Mouse (Mus musculus) hindbrain, embryonic 12.5 days (tissue): ENCODE measurements at regions not wholly inside any gene's neighbourhood (a gene's known extent, or its start where the extent isn't known, plus 50 kb on each side); places are given as distances from the start of the nearest gene placed in this dataset.
"Not testable (repeated sequence)": the region's sequence is repeated elsewhere in the genome, so short reads cannot be mapped to it uniquely, and the experiment has no call there.

Source experiments
- ATAC-seq: fragments of 200-750 bp; cut with Nextera tagmentation; 2 replicates; pipeline ENCODE4 v1.8.0; 2017; ENCODE audit warnings: moderate TSS enrichment; ENCODE audit not compliant: low FRiP score
- H3K27ac ChIP-seq: fragments of 300-500 bp; sonication (generic); 2 replicates; pipeline ENCODE4 v1.5.1; 2016; ENCODE audit warnings: mild to moderate bottlenecking
- H3K27me3 ChIP-seq: fragments of 300-500 bp; sonication (generic); 2 replicates; pipeline ENCODE4 v1.6.1; 2016; ENCODE audit warnings: mild to moderate bottlenecking
- H3K36me3 ChIP-seq: fragments of 300-500 bp; sonication (generic); 2 replicates; pipeline ENCODE4 v1.6.1; 2016; ENCODE audit warnings: mild to moderate bottlenecking
- H3K4me1 ChIP-seq: fragments of 300-500 bp; sonication (generic); 2 replicates; pipeline ENCODE4 v1.6.1; 2016
- H3K4me2 ChIP-seq: fragments of 300-500 bp; sonication (generic); replicated peaks from 2 replicates; pipeline ENCODE4 v1.6.1; 2016; ENCODE audit warnings: mild to moderate bottlenecking
- H3K4me3 ChIP-seq: fragments of 300-500 bp; sonication (generic); 2 replicates; pipeline ENCODE4 v1.5.1; 2016; ENCODE audit warnings: mild to moderate bottlenecking
- H3K9ac ChIP-seq: fragments of 300-500 bp; sonication (generic); 2 replicates; pipeline ENCODE4 v1.6.1; 2016; ENCODE audit warnings: mild to moderate bottlenecking, moderate library complexity
- H3K9me3 ChIP-seq: fragments of 300-500 bp; sonication (generic); replicated peaks from 2 replicates; pipeline ENCODE4 v1.6.1; 2016; ENCODE audit warnings: mild to moderate bottlenecking
- WGBS: fragments of 180-500 bp; shearing (Covaris S2); methylation state at CpG from one replicate; pipeline ENCODE4 v1.1.7; 2016; 5-methylcytosine and 5-hydroxymethylcytosine counted together

- H3K9ac ChIP-seq: no peak overlapping the region
- no peak for ATAC-seq
- no peaks in the 10 kb centered on the region for H3K9me3 ChIP-seq
- WGBS: 94% methylated on average over 1 of the region's 1 CpGs
- no peaks in the 10 kb centered on the region for H3K36me3 ChIP-seq
- H3K27me3 ChIP-seq: no peaks in the 10 kb centered on the region
- no peak overlapping the region for H3K4me2 ChIP-seq
- H3K27ac ChIP-seq: no peak overlapping the region
- peaks cover 2% of the 10 kb centered on the region; the same call in 1 of the 2 replicates for H3K4me1 ChIP-seq
- no peak overlapping the region for H3K4me3 ChIP-seq
These were observed 91.6 kb upstream of the Zfp706 start for GRCm38 (mm10) chr15:37099176-37099575.

- no peak overlapping the region for H3K4me3 ChIP-seq
- no peak for ATAC-seq
- no peak overlapping the region for H3K4me2 ChIP-seq
- H3K36me3 ChIP-seq: no peaks in the 10 kb centered on the region
- H3K27ac ChIP-seq: no peak overlapping the region
- H3K9me3 ChIP-seq: no peaks in the 10 kb centered on the region
- 92% methylated on average over 7 of the region's 7 CpGs for WGBS
- no peak overlapping the region for H3K9ac ChIP-seq
- H3K4me1 ChIP-seq: peaks cover 2% of the 10 kb centered on the region; the same call in 1 of the 2 replicates
- H3K27me3 ChIP-seq: no peaks in the 10 kb centered on the region
These were observed 89.9 kb upstream of the Zfp706 start for GRCm38 (mm10) chr15:37097426-37097825.

GRCm38 (mm10) chr15:37091171-37091570, 83.6 kb upstream of the Zfp706 start:
- ATAC-seq: not testable (repeated sequence)

DNA sequence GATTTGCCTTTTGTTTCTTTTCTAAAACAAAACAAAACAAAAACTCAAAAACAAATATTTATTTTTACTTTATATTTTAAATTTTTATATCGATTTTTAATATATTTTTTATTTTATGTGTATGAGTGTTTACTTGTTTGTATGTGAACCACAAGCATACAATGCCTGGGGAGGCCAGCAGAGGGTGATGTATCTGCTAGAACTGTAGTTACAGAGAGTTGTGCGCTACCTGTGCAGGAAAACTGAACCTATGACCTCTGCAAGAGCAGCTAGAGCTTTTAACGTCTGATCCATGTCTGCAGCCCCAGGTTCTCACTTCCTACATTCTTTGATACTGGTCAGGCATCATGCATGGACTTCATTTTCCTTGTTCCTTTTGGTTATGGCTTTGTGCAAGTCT, 76.2 kb upstream of the Zfp706 start:
- ATAC-seq: no peak

More at GRCm38 (mm10) chr15:37091171-37091570, 83.6 kb upstream of the Zfp706 start:
- H3K36me3 ChIP-seq, H3K27me3 ChIP-seq, H3K4me2 ChIP-seq, H3K4me1 ChIP-seq, H3K9me3 ChIP-seq, H3K27ac ChIP-seq, H3K9ac ChIP-seq, H3K4me3 ChIP-seq: not testable (repeated sequence)
- WGBS: 71% methylated on average over 5 of the region's 5 CpGs

DNA sequence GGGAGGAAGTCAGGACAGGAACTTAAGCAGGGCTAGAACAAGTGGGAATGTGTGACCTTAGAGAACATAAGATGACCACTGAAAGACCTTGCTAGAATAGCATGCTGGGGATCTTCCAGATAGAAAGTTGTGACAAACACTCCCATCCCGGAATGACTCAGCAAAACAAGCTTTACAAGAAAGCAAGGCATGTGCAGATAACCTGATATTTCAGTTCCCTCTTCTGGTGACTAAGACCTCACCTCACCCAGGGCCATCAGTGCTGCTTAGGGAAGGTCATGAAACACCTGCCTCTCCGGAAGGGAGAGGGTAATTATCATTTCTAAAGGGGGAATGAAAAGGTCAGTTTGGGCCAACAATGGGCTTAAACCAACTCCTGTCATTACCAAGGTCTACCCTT, 74.3 kb upstream of the Zfp706 start:
- no peak overlapping the region for H3K9ac ChIP-seq
- H3K4me3 ChIP-seq: no peak overlapping the region
- H3K27me3 ChIP-seq: no peaks in the 10 kb centered on the region
- H3K4me2 ChIP-seq: no peak overlapping the region
- no peaks in the 10 kb centered on the region for H3K36me3 ChIP-seq
- no peaks in the 10 kb centered on the region for H3K4me1 ChIP-seq
- ATAC-seq: no peak
- H3K27ac ChIP-seq: no peak overlapping the region
- no peaks in the 10 kb centered on the region for H3K9me3 ChIP-seq
- 70% methylated on average over 2 of the region's 2 CpGs for WGBS

More for the DNA sequence above, 76.2 kb upstream of the Zfp706 start:
- no peaks in the 10 kb centered on the region for H3K4me1 ChIP-seq
- H3K9me3 ChIP-seq: 0 out of 2 replicates have a peak, but pooled peaks cover 7% of the 10 kb centered on the region
- no peak overlapping the region for H3K4me3 ChIP-seq
- WGBS: 86% methylated on average over 3 of the region's 3 CpGs
- H3K4me2 ChIP-seq: no peak overlapping the region
- H3K9ac ChIP-seq: no peak overlapping the region
- H3K27me3 ChIP-seq: no peaks in the 10 kb centered on the region
- H3K27ac ChIP-seq: no peak overlapping the region
- no peaks in the 10 kb centered on the region for H3K36me3 ChIP-seq

GRCm38 (mm10) chr15:37080931-37081330, 73.4 kb upstream of the Zfp706 start:
- H3K9me3 ChIP-seq: no peaks in the 10 kb centered on the region
- H3K4me3 ChIP-seq: no peak overlapping the region
- H3K27ac ChIP-seq: no peak overlapping the region
- H3K27me3 ChIP-seq: no peaks in the 10 kb centered on the region
- H3K4me1 ChIP-seq: no peaks in the 10 kb centered on the region
- no peak overlapping the region for H3K4me2 ChIP-seq
- no peak overlapping the region for H3K9ac ChIP-seq
- H3K36me3 ChIP-seq: no peaks in the 10 kb centered on the region
- no peak for ATAC-seq
- 94% methylated on average over 2 of the region's 2 CpGs for WGBS

DNA sequence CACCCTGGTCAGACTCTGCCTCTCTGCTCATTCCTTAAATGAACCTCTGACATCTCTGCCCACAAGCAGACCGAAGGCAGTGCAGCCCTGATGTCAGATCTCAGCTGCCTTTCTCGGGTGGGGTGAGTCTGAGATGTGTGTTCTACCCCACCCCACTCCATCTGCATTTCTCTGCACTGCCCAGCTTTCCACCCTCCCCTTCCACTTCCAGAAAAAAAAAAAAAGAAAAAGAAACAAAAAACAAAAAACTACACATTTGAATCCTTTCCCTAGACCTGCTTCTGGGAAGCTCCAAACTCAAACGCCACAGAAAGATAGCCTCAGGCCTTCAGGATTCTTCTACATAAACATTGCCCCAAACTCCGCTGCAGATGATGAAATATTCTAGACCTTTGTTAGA, 72.8 kb upstream of the Zfp706 start:
- no peak for ATAC-seq
- H3K27me3 ChIP-seq: no peaks in the 10 kb centered on the region
- no peak overlapping the region for H3K9ac ChIP-seq
- no peaks in the 10 kb centered on the region for H3K9me3 ChIP-seq
- no peak overlapping the region for H3K4me2 ChIP-seq
- no peaks in the 10 kb centered on the region for H3K4me1 ChIP-seq
- 95% methylated on average over 4 of the region's 4 CpGs for WGBS
- H3K36me3 ChIP-seq: no peaks in the 10 kb centered on the region
- no peak overlapping the region for H3K4me3 ChIP-seq
- H3K27ac ChIP-seq: no peak overlapping the region

DNA sequence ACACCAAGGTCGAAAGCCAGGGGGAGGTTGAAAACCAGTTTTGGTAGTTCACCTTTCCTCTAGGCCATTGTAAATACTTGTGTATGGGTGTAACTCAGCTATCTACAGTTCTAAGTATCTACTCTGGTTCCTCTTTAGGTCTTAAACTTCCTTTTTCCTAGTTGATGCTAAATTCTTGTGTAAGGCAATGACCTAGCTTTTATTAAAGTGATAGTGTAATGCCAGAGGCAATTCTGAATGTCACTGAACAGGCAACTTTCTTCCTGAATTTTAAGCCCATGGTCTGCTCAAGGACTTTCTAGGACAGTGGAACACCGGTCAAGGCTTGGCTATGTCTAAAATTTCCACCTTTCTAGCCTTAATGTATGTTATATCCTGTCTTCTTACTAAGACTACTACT, 66.6 kb upstream of the Zfp706 start:
- not testable (repeated sequence) for H3K9ac ChIP-seq, H3K4me1 ChIP-seq, H3K36me3 ChIP-seq, H3K4me3 ChIP-seq, H3K4me2 ChIP-seq, H3K27ac ChIP-seq, H3K9me3 ChIP-seq, H3K27me3 ChIP-seq, ATAC-seq
- 93% methylated on average over 2 of the region's 2 CpGs for WGBS

- Histone ChIP-seq H3K4me2 (no peak overlapping the region), H3K4me1 (no peaks in the 10 kb centered on the region), H3K27ac (no peak overlapping the region), H3K9ac (no peak overlapping the region), H3K27me3 (no peaks in the 10 kb centered on the region), H3K36me3 (no peaks in the 10 kb centered on the region), H3K9me3 (no peaks in the 10 kb centered on the region), H3K4me3 (no peak overlapping the region)
- ATAC-seq: no peak
- WGBS: 74% methylated on average over 5 of the region's 5 CpGs
These were observed 64.8 kb upstream of the Zfp706 start for GRCm38 (mm10) chr15:37072202-37072862.

DNA sequence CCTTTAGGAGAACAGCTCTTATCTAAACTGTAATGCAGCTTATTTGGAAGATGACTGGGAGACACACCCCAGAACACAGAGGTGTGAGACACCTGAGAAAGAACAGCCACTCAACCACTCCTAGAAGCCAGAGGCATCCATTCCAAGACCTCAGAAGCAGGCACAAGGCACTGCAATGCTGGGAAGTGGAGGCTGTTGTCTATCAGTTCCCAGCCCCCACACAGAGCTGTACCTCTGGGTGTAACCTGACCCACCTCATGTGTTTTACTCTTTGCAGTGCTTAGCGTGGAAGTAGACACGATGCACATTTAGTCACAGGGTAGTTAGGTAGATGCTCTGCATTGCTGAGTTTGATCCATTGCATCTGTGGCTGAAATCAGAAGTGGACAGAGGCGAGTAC, 62.6 kb upstream of the Zfp706 start:
- Histone ChIP-seq H3K4me2 (no peak overlapping the region), H3K9me3 (no peaks in the 10 kb centered on the region), H3K4me1 (no peaks in the 10 kb centered on the region), H3K36me3 (no peaks in the 10 kb centered on the region), H3K27ac (no peak overlapping the region), H3K27me3 (no peaks in the 10 kb centered on the region), H3K4me3 (no peak overlapping the region), H3K9ac (no peak overlapping the region)
- no peak for ATAC-seq
- WGBS: 61% methylated on average over 3 of the region's 3 CpGs

GRCm38 (mm10) chr15:37067326-37067725, 59.8 kb upstream of the Zfp706 start:
- no peak overlapping the region for H3K9ac ChIP-seq
- no peak for ATAC-seq
- H3K4me3 ChIP-seq: no peak overlapping the region
- no peaks in the 10 kb centered on the region for H3K27me3 ChIP-seq
- no peaks in the 10 kb centered on the region for H3K9me3 ChIP-seq
- H3K4me1 ChIP-seq: no peaks in the 10 kb centered on the region
- no peak overlapping the region for H3K27ac ChIP-seq
- H3K36me3 ChIP-seq: no peaks in the 10 kb centered on the region
- 88% methylated on average over 4 of the region's 4 CpGs for WGBS
- no peak overlapping the region for H3K4me2 ChIP-seq

DNA sequence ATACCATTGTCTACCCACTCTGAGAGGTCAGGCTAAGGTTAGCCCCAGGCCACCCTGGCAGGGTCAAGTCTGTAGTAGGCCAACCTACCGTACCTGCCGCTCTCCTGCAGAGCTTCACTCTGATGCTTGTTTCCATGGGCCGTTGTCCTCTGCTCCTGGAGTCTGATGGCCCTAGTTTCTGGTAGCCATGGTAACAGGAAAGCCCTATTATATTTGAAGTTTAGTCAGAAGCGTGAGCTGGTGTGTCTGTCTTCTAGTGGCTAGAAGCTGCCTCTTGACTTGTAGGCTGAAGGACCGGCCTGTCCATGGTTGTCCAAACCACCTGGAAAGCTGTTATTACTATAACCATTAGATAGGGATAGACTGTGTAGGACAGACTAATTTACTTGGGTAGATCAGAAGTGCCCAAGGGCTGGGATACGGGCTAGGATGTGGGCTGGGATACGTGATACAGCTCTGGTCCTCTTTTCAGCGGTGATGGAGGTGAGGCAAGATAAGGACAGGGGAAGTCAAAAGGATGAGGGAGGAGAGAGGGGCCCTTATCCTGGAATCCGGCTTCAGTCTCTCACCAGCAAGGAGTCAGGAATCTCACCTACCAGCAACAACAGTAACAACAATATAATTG, 58.5 kb upstream of the Zfp706 start:
- no peak overlapping the region for H3K4me2 ChIP-seq
- H3K9me3 ChIP-seq: no peaks in the 10 kb centered on the region
- no peaks in the 10 kb centered on the region for H3K27me3 ChIP-seq
- no peak overlapping the region for H3K9ac ChIP-seq
- H3K4me1 ChIP-seq: no peaks in the 10 kb centered on the region
- no peak for ATAC-seq
- H3K4me3 ChIP-seq: no peak overlapping the region
- no peak overlapping the region for H3K27ac ChIP-seq
- no peaks in the 10 kb centered on the region for H3K36me3 ChIP-seq
- WGBS: 81% methylated on average over 9 of the region's 9 CpGs

DNA sequence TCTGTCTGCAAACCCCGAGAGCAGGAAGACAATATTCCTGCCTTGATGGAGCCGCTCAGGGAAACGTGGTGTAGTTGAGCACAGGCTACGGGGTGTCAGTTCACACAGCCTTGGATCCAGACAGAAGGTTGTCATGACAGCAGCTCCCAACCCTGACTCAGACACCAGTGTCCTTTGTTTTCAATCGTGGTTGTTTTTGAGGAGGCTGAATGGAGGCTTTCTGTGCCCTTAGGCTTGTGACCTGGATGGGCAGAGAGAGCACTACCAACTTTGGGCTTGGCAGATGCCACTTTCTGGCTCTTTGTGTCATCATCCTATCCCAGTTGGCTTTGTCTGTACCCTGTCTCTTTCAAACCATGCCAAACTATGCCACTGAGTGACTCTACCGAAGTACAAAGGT, 57.8 kb upstream of the Zfp706 start:
- no peak overlapping the region for H3K27ac ChIP-seq
- no peak for ATAC-seq
- H3K4me1 ChIP-seq: 0 out of 2 replicates have a peak, but pooled peaks cover 2% of the 10 kb centered on the region
- no peaks in the 10 kb centered on the region for H3K36me3 ChIP-seq
- no peak overlapping the region for H3K4me3 ChIP-seq
- no peak overlapping the region for H3K4me2 ChIP-seq
- no peaks in the 10 kb centered on the region for H3K9me3 ChIP-seq
- 66% methylated on average over 6 of the region's 6 CpGs for WGBS
- no peak overlapping the region for H3K9ac ChIP-seq
- no peaks in the 10 kb centered on the region for H3K27me3 ChIP-seq
